Mouse (Mus musculus): ENCODE results near the gene Icam1. TPM values are rescaled to one million over a fixed set of nuclear protein-coding genes. Genes with fewer than 3 reads are reported as not detected.
A peak's percentile ranks its signal among the peaks of the same experiment; 100 is the strongest.
"Not testable (repeated sequence)": the region's sequence is repeated elsewhere in the genome, so short reads cannot be mapped to it uniquely, and the experiment has no call there.

Icam1 gene
- total RNA-seq, 2 experiments from 2014 or later = 2.0 to 2.6 TPM

DNA sequence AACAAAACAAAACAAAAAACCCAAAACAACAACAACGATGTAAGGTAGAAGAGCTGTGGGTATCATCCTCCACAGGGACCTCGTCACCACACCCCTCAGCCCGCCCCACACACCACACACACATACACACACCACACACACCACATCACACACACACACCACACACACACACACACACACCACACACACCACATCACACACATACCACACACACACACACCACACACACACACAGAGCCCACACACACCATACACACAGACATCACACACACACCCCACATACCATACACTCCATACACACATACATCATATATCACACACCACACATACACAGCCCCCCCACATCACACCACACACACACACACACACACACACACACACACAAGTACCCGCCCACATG, 24.2 kb upstream of the Icam1 start:
- DNase-seq (ENCODE audit: low spot score in 2 of 2) = no peak

DNA sequence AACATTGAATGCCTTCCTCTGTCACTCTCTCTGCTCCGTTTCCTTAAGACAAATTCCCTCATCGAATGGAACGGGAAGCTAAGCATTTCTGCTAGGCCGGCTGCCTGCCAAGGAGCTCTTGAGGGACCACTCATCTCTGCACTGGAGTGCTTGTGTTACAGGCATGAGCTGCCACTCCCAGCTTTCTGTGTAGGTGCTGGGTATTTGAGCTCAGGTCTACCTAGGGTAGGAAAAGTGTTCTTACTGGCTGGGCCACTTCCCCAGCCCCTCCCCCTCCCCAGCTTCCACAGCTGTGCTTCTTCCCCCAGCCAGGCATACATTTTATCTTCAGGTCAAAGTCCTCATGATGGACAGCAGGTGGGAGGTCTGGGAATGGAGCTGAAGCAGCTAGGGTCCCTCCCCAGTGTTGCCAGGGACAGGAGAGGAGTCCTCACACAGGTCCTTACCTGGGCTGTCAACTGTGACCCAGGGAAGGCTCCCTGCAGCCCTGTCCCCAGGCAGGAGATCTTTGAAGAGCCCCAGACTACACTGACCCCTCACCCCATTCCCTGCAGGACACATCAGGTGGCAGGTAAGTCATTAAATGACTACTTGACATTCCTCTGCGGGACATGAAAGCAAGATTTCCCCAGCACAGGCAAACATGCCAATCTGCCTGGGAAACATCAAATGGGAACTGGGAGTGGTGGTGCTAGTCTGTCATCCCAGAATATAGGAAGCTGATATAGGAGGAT, 22.5 kb upstream of the Icam1 start:
- no peak for DNase-seq (ENCODE audit: low spot score in 2 of 2)

DNA sequence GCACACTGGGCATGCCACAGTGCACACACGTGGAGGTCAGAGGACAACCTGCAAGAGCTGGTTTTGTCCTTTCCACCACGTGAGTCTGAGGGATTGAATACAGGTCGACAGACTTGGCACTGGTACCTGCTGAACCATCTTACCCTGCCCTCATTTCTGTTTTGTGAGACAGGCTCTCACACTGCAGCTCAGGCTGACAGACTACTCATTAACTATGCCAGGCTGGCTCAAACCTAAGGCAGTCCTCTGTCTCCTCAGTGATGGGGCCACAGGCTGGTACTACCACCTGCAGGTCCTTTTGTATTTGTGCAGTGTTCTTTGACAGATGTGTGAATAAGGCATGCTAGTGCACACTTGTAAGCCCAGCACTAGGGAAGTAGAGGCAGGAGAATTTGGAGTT, 20.7 kb upstream of the Icam1 start:
- no peak for DNase-seq (ENCODE audit: low spot score in 2 of 2)

DNA sequence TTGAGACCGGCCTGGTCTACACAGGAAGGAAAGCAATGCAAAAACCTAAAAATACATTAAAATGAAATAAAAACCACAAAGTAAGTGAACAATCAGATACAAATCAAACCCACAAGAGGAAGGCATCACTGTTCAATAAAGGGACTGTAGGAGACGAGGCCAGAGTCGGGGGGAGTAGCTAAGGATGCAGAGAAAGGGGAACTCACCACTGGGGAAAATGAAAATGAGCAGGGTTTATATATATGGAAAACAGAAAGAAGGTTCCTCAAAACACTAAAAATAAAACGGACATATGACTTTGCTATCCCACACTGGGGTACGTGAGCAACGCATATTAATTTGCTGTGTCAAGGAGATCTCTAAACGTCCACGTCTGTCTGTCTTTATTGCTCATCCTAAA, 18.7 kb upstream of the Icam1 start:
- DNase-seq (ENCODE audit: low spot score in 2 of 2) = no peak

DNA sequence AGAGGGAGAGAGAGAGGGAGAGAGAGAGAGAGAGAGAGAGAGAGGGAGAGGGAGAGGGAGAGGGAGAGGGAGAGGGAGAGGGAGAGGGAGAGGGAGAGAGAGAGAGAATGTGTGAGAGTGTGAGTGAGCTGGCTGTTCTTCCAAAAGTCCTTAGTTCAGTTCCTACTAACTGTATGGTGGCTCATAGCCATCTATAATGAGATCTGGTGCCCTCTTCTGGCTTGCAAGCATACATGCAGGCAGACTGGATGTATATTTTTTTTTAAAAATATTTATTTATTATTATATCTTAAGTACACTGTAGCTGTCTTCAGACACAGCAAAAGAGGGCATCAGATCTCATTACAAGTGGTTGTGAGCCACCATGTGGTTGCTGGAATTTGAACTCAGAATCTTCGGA, 17.4 kb upstream of the Icam1 start:
- not testable (repeated sequence) for DNase-seq (ENCODE audit: low spot score in 2 of 2)

DNA sequence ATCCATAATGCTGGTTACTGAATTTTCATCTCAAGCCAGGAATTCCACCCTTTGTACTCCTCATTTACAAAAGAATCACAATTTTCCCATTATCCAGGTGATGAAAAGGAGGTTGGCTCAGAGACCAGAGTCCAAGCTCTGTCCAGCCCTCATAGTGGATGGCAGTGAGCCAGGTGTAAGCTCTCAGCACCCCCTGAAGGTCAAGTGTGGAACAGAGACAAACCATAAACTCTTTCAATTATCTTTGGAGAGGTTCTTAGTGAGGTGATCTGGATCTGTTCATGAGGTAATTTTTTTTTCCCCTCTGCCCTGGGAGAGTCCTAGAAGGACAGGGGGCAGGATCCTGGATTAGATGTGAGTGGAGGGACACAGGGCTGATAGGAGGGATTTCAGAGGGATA, 15.0 kb upstream of the Icam1 start:
- no peak for DNase-seq (ENCODE audit: low spot score in 2 of 2)

DNA sequence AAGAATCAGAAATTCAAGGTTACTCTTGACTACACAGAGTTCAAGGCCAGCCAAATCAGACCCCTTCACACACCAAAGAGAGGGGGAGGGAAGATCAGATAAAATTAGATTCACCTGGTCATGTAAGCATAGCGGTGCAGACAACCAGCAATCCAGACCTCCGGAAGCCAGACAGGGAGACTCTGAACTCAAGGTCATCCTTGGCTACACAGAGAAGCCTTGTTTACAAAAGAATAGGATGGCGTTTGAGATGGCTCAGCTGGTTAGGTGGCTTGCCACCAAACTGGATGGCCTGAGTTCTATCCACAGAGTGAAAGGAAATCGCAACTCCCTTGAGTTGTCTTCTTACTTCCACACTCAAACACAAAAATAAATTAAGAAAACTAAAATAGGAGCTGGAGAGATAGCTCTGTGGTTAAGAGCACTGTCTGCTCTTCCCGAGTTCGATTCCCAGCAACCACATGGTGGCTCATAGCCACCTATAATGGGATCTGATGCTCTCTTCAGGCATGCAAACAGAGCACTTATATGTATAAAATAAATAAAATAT, 14.1 kb upstream of the Icam1 start:
- DNase-seq (ENCODE audit: low spot score in 2 of 2) = no peak

DNA sequence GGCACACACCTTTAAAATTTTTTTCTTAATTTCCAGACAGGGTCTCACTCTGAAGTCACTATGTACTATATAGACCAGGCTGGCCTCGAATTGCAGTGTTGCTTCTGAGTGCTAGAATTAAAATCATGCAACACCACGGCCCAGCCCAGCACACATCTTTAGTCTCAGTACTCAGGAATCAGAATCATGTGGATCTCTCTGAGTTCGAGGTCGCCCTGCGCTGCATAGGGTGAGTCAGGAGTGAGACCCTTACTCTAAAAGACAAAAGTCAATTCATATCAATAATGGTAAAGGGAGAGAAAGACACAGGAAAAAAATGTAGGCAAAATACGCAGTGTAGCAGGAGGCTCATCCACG, 13.5 kb upstream of the Icam1 start:
- DNase-seq (ENCODE audit: low spot score in 2 of 2) = no peak

DNA sequence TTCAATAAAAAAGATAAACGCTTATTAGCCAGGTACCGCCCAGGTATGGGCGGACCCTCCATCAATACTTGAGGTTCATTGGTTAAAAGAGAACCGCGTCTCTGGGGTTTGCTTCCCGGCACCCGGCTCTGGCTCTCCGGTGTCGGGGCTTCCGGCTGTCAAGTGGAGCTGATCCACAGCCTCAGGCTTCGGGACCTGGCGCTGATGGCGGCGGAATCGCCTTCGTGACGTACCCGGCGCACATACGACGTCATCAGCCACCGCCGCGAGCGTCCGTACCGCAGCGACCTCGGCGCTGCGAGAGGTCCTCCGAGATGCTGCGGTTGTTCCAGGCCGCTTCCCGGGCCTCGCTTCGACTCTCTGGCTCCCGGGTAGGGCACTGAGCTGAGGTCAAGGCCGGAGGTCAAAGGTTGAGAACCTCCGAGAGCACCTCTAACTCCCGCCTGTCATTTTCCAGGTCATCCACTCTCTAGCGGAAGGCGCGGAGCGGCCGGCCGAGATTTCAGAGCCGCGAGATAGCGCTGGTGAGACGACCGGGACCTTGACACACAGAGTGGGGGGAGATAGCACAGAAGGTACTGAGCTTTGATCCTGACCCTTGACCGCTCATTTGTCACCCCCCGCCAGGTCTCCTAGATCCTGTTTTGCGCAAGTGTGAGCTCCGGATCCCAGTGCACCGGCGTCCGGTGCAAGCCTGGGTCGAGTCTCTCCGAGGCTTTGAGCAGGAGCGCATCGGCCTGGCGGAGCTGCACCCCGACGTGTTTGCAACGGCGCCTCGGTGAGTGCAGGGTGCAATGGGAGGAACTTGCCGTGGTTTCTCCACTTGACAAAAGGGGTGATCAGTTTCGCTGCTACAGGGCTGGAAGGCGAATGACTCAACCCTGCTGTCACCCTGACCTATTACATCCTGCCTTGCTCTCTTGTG, 12.9 kb upstream of the Icam1 start, which contains the start of gene Mrpl4:
Mrpl4 (plus strand) TSS at position 112 of the 925 bp plus-strand sequence.
- DNase-seq (ENCODE audit: low spot score in 2 of 2) = peak; percentile 85 to 92

DNA sequence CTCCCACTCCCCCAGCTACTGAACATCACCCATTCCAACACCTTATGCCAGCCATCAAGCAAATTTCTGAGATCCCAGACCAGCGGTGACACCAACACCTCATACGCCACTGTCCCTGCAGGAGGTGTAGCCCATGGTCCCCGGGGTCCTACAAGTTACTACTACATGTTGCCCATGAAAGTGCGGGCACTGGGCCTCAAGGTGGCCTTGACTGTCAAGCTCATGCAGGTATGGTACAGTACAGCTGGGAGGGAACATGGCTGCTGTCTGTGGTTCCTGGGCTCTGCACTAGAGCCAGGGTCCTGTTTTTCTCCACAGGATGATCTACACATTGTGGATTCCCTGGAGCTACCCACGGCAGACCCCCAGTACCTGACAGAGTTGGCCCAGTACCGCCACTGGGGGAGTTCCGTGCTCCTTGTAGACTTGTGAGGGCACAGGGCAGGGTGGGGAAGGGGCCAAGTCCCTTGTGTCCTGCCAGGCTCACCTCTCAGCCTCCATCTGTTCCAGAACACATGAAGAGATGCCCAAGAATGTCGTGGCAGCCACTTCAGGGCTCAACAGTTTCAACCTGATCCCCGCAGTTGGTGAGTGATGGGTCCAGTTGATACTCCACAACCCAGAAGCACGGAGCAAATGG, 8.4 kb upstream of the Icam1 start:
- DNase-seq (ENCODE audit: low spot score in 2 of 2) = no peak

DNA sequence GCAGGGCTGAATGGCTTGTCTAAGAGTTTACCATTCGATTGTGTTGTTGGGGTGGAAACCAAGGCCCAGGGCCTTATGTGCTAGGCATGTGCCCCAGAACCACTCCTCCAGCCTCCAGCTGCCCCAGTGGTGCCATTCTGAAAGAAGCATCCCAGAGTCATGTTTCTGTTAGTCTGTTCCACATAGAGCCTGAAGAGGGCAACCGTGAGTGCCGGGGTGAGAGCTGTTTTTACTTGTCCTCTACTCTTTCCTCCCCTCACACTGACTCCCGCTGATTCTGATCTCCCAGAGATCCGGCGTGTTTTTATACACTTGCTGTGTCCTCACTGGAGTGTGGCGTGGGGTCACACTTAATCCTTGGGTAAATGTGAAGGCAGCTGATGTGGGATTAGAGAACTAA, 7.8 kb upstream of the Icam1 start:
- no peak for DNase-seq (ENCODE audit: low spot score in 2 of 2)

DNA sequence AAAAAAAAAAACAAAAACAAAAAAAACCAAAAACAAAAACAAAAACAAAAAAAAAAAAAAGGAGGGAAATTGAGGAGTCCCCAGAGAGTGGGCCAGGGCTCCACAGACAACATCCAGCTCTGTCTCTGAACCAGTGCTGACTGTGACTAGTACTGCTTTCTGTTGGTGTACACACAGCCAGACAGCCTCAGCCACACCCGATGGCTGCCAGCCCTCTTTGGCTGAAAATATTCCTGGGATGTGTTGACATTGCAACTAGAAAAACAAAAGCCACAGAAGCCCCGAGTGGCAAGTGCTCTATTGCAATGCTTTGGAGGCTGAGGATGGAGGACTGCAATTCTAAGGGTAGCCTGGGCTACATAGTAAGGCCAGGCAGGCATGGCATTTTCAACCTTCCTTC, 5.4 kb upstream of the Icam1 start:
- DNase-seq (ENCODE audit: low spot score in 2 of 2) = no peak

DNA sequence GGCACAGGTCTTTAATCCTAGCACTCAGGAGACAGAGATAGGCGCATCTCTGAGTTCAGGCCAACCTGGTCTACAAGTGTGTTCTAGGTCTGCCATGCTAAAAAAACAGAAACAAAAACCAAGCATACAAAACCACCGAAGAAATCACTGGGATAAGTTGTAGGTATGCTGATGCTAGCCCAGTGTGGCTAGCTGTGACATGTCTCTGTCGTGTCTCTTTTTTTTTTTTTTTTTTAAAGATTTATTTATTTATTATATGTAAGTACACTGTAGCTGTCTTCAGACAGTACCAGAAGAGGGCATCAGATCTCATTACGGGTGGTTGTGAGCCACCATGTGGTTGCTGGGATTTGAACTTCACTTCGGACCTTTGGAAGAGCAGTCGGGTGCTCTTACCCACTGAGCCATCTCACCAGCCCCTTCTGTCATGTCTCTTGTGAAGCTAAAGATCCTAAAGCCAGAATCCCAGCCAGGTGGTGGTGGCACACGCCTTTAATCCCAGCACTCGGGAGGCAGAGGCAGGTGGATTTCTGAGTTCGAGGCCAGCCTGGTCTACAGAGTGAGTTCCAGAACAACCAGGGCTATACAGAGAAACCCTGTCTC, 4.7 kb upstream of the Icam1 start:
- DNase-seq (ENCODE audit: low spot score in 2 of 2) = not testable (repeated sequence)

DNA sequence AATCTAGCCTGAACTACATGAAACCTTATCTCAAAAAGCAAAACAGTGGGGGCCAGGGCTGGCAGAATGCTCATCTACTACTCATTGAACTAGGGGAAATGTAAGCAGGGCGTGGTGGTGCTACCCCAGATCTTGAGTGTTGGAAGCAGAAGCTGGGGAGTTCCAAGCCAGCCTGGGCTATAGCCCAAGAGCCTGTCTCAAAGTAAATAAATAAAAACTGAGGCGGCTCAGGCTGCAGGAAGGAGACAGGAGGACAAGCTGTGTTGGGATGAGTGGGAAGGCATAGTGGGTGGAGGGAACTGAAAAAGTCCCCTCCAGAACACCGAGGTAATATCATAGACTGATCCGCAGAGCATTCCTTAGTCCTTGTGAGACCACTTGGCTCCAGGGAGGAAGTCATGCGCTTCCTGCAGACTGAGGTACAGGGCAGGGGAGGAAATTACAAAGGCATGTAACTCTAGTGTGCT, 3.9 kb upstream of the Icam1 start:
- DNase-seq (ENCODE audit: low spot score in 2 of 2) = no peak

DNA sequence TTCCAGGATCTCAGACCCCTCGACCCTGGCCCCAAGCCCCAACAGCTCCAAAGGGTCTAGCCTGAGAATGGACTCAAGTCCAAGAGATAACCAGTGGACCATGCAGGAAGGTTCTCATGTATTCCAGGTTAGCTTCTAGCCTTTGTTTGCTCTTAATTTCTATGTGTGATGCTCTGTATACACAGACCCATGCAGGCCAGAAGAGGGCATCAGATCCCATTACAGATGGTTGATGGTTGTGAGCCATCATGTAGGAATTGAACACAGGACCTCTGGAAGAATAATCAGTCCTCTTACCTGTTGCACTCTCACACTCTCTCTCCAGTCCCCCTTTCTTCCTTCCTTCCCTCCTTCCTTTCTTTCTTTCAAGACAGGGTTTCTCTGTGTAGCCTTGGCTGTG, 3.4 kb upstream of the Icam1 start:
- DNase-seq (ENCODE audit: low spot score in 2 of 2) = no peak

DNA sequence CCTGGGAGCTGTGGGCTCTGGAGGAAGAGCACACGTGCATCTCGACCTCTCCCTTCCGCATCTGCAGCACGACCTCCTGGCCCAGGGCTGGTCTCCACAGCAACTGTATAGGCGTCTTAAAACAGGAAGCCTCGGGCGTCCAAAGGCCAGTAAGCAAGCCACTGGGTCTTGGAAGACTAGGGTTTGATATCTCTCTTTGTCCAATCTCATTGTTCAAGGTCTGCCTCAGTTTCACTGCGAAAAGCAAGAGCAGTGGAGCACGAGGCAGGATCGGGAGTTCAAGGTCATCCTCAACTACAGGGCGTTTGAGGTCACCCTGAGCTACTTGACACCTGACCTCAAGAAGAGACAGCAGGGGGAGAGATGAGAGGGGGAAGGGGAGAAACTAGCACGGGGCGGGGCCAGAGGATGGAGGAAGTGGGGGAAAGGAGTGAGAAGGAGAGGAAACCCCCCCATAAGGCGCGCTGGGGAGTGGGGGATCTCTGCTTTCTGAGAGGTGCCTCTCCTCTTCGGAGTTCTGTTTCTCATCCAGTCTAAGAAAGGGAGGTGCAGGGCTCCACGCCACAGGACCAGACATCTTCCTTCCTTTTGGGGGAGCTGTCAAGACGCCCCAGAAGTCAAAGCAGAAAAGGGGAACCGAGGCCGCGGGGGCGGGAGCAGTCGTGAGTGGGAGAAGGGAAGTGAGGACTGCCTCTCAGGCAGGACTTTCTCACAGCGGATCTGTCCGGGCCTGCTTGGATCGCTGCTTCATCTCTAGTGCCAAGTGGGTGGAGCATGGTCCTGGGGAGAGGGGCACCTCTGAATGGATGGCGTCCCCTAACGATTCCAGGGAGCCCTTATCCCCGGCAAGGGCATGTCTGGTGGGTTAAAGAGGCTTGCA, 854 bp upstream of the Icam1 start:
- DNase-seq (ENCODE audit: low spot score in 2 of 2) = peak in 1 of 2 experiments; percentile 30

DNA sequence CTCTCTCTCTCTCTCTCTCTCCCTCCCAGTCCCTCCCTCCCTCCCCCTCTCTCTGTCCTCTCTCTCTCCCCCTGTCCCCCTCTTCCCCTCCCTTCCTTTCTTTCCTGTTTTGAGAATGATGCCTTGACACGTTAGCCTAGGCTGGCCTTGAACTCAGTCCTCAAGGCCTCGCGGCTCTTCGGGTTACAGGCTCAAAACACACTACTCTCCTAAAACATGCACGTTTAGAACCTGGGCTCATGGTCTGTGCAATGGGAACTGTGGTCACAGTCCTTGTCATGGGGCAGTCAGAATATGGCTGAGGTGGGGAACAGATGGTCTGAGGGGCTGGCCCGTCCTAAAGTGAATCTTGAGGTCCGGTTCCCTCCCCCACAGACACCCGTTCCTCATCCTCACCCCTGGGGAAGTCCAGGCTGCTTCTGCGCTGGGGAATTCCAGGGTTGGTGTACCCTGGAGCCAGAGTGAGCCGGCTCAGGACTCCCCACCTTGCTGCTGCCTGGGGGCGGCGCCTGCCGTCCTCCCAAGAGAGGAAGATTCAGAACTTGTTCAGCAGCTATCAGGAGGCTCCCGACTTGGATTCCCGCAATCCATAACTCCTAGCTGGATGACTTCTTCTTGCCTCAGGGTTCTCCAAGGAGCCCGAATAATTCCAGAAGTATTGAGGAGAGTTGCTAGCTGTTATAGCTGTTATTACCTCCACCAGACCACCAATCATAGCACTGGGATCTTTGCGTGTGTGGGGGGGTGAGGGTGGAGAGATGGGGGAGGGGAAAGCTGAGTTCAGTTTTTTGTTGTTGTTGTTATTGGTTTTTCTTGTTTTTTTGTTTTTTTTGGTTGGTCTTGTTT, 769 bp downstream of the Icam1 start:
- no peak for DNase-seq (ENCODE audit: low spot score in 2 of 2)

DNA sequence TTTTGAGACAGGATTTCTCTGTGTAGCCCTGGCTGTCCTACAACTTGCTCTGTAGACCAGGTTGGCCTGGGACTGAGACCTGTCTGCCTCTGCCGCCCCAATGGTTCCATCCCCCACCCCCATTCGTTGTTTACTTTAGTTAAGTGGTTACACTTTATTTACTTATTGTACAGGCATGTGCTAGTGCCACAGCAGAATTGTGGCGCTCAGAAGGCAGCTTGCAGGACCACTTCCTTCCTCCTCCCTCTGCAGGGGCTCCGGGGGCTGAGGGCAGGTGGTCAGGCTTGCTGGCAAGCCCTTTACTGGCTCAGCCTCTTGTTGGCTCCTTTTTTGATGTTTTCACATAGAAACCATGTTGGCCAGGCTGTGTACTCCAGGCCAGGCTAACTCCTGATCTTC, 1.4 kb downstream of the Icam1 start:
- DNase-seq (ENCODE audit: low spot score in 2 of 2) = no peak

DNA sequence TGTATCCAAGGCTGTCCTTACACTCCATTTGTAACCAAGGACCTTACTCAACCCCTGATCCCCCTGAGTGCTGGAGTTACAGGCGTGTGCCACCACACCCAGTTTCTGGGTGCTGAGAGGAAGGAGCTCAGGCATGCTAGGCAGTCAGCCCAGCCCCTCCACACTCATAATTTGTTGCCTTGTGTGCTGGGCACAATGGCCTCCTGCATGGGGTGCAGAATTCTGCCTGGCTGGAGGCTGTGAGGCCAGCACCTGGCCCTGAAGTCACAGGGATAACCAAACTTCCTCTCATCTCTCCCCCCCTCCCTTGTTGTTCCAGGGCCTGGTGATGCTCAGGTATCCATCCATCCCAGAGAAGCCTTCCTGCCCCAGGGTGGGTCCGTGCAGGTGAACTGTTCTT, 2.8 kb downstream of the Icam1 start:
- no peak for DNase-seq (ENCODE audit: low spot score in 2 of 2)
